Mouse (Mus musculus) ES-Bruce4 (cell line): Measurements from ENCODE around the gene A530016L24Rik. TPM values are rescaled to one million over a fixed set of nuclear protein-coding genes. Genes with fewer than 3 reads are reported as not detected.

Experiments
- H3K27ac ChIP-seq: 2 replicates; pipeline ENCODE4 v1.5.1; 2012; ENCODE audit warnings: low read length, inconsistent platforms; ENCODE audit not compliant: insufficient read depth
- H3K27me3 ChIP-seq: 2 replicates; pipeline ENCODE4 v1.6.1; 2012; ENCODE audit warnings: mild to moderate bottlenecking, low read length, inconsistent platforms; ENCODE audit not compliant: control insufficient read depth, poor library complexity, insufficient read depth, severe bottlenecking
- H3K36me3 ChIP-seq: 2 replicates; pipeline ENCODE4 v1.6.1; 2012; ENCODE audit warnings: inconsistent platforms, mild to moderate bottlenecking, low read length, moderate library complexity; ENCODE audit not compliant: control insufficient read depth, poor library complexity, insufficient read depth, severe bottlenecking
- H3K4me1 ChIP-seq: one replicate; pipeline ENCODE4 v1.8.1; 2011; ENCODE audit warnings: low read length; ENCODE audit not compliant: control insufficient read depth, insufficient read depth
- H3K4me3 ChIP-seq: 2 replicates; pipeline ENCODE4 v1.5.1; 2011; ENCODE audit warnings: low read depth, mild to moderate bottlenecking, low read length
- H3K9ac ChIP-seq: 2 replicates; pipeline ENCODE4 v1.6.1; 2012; ENCODE audit warnings: low read depth, mild to moderate bottlenecking, inconsistent platforms; ENCODE audit not compliant: poor library complexity, severe bottlenecking
- H3K9me3 ChIP-seq: replicated peaks from 2 replicates; pipeline ENCODE4 v1.6.1; 2012; ENCODE audit warnings: mild to moderate bottlenecking, low read length, inconsistent platforms; ENCODE audit not compliant: control insufficient read depth, poor library complexity, insufficient read depth, severe bottlenecking
- CTCF ChIP-seq: IDR thresholded peaks from one replicate; pipeline ENCODE4 v1.8.1; 2011; ENCODE audit warnings: low read depth, low read length
- EP300 ChIP-seq: IDR thresholded peaks from 2 replicates; pipeline ENCODE4 v1.6.1; 2011; ENCODE audit warnings: low read depth, low read length; ENCODE audit not compliant: insufficient read depth
- POLR2A ChIP-seq: IDR thresholded peaks from one replicate; pipeline ENCODE4 v1.8.1; 2011; ENCODE audit warnings: low read length; ENCODE audit not compliant: insufficient read depth
- polyA plus RNA-seq: library from polyadenylated mRNA; stranded (reverse); fragments of >200 nt; gene quantifications from 2 replicates; pipeline ENCODE4 v1.2.4, GENCODE M21; 2011; ENCODE audit warnings: low read depth; ENCODE audit not compliant: missing spikeins, insufficient read depth, insufficient read length

The A530016L24Rik gene
- polyA plus RNA-seq, 1 experiment: not detected

DNA sequence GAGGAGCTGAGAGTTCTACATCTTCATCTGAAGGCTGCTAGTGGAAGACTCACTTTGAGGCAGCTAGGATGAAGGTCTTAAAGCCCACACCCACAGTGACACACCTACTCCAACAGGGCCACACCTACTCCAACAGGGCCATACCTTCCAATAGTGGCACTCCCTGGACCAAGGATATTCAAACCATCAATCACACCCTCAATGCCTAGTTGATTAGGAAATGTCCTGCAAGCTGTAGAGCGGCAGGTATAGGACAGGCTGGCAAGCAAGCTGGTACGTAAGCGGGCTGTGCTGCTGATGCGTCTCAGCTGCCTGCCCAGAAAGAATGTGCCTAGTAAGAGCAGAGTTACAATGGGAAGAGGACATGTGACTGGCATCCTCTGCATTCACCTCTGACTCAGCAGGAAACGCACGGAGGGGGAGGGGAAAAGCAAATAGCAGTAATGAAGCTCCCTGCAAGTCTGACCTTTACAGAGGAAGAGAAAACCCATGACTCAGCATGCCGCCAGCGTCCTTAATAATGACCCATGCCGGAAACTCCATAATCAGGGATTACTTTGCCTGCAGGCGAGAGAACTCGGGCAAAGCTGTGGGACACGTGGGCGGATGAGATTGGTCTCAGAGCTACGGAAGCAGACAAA, 27.6 kb downstream of the A530016L24Rik start, which contains the start of gene Tmem179:
Tmem179 (minus strand) TSS at position 51 of the 641 bp plus-strand sequence.
- no peaks in the 10 kb centered on the region for H3K9me3 ChIP-seq
- H3K36me3 ChIP-seq: no peaks in the 10 kb centered on the region
- TF ChIP-seq POLR2A (no peak), CTCF (no peak), EP300 (peak; percentile 90)
- no peak within 1 kb of the TSS for H3K27ac ChIP-seq
- no peak within 1 kb of the TSS for H3K4me3 ChIP-seq
- H3K27me3 ChIP-seq: no peaks in the 10 kb centered on the region
- peaks cover 2% of the 10 kb centered on the region for H3K4me1 ChIP-seq
- H3K9ac ChIP-seq: no peak within 1 kb of the TSS

DNA sequence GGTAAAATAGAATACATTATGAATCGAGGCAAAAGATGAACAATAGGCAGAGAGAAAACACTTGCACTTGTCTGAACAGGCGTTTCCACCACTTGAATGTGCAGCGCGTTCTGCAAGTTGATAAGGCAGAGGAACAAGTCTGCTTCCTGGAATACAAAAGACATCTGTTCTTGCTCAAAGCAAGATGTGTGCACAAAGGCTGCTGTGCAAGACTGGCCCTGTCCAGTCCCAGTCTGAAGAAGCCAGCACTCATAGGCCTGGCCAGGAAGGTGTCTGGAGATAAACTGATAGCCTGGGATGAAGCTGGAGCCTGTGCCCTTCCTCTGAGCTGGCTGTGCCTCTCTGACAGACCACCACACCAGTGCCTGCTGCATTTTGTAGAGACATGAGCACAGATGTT, 28.9 kb downstream of the A530016L24Rik start:
- no peaks in the 10 kb centered on the region for H3K9me3 ChIP-seq
- H3K4me1 ChIP-seq: peaks cover 2% of the 10 kb centered on the region
- TF ChIP-seq EP300 (no peak), POLR2A (no peak), CTCF (no peak)
- no peak overlapping the region for H3K9ac ChIP-seq
- H3K27ac ChIP-seq: no peak overlapping the region
- H3K27me3 ChIP-seq: no peaks in the 10 kb centered on the region
- no peak overlapping the region for H3K4me3 ChIP-seq
- H3K36me3 ChIP-seq: no peaks in the 10 kb centered on the region

DNA sequence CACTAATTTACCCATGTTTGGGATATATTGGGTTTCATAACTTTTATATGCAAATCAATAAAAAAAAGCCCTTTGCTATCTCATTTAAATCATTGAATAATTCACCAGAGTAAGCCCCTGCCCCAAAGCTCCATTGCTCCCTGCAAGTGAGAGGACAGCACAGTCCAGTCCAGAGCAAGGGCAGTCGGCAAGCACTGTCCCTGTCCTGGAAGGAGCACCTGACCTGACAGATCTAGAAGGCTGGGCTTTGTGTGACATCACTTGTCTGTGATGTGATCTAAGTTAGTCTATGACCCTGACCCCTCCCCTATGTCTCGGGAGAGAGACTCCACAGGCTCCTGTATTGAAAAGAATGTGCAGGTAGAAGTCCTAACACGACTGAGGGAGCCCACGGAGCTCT, 44.5 kb downstream of the A530016L24Rik start:
- no peaks in the 10 kb centered on the region for H3K9me3 ChIP-seq
- no peaks in the 10 kb centered on the region for H3K27me3 ChIP-seq
- H3K9ac ChIP-seq: no peak overlapping the region
- H3K4me3 ChIP-seq: no peak overlapping the region
- no peaks in the 10 kb centered on the region for H3K4me1 ChIP-seq
- no peak for TF ChIP-seq POLR2A
- TF ChIP-seq EP300: no peak
- TF ChIP-seq CTCF: no peak
- H3K27ac ChIP-seq: no peak overlapping the region
- no peaks in the 10 kb centered on the region for H3K36me3 ChIP-seq

DNA sequence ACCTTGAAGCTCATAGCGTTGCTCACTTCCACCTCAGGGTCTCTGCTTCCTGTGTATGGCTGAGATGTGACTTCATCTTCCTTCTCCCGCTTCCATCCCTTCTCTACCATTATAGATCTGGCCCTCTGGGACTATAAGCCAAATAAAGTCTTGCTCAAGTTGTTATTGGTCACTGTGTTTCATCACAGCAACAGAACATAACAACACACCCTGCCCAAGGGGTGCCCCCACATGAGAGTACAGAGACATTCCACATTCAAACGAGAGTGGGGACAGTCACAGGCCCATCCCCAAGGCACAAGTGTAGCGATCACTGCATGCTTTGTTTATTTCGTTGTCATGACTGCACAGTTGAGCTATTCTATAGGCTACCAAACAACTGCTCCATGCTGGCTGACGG, 48.0 kb downstream of the A530016L24Rik start:
- no peak overlapping the region for H3K27ac ChIP-seq
- H3K27me3 ChIP-seq: no peaks in the 10 kb centered on the region
- TF ChIP-seq CTCF (no peak), EP300 (no peak), POLR2A (no peak)
- no peaks in the 10 kb centered on the region for H3K36me3 ChIP-seq
- no peaks in the 10 kb centered on the region for H3K9me3 ChIP-seq
- H3K4me3 ChIP-seq: no peak overlapping the region
- peaks cover 8% of the 10 kb centered on the region for H3K4me1 ChIP-seq
- no peak overlapping the region for H3K9ac ChIP-seq

DNA sequence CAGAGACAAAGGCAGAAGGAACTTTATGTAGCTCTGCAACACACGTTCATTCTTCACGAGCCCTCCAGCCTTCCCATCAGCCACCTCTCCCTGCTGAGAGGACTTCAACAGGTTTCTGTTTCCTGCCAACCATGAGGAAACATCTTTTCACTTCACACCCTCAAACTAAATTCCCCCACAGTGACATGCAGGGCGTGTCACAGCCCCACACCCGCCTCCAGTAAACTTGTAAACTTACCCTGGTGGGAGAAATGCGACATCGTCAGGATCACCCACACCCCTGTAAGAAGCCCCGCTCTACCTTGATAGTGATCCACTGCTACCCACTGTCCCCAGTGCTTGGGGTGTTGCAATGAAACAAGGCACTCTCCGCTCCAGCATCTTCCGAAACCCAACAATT, 49.1 kb downstream of the A530016L24Rik start:
- no peak for TF ChIP-seq POLR2A
- no peak for TF ChIP-seq EP300
- TF ChIP-seq CTCF: no peak
- Histone ChIP-seq H3K36me3 (no peaks in the 10 kb centered on the region), H3K9ac (no peak overlapping the region), H3K27ac (no peak overlapping the region), H3K27me3 (no peaks in the 10 kb centered on the region), H3K4me3 (no peak overlapping the region), H3K4me1 (peaks cover 8% of the 10 kb centered on the region), H3K9me3 (no peaks in the 10 kb centered on the region)

DNA sequence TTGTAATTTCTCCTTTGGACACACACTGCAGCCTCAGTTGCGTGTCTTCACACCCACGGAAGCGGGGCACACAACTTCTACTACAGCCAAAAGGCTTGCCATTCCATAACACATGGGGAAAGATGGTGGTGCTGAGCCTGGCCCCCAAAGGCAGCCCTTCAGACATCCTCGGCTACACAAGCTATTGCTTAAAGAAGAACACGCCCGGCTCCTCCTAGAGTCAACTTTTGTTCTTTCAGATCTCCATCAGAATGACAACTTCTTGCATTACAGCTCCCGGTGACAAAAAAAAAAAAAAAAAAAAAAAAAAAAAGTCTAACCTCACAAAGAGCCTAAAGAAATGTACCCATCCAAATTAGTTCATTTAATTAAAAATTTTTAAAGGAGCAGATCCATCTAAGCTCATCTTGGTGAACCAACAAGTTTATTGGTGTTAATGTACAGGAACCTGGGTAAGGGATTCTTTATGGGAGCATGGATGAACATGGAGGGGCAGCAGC, 50.3 kb downstream of the A530016L24Rik start:
- H3K27me3 ChIP-seq: no peaks in the 10 kb centered on the region
- H3K9me3 ChIP-seq: no peaks in the 10 kb centered on the region
- no peak for TF ChIP-seq CTCF
- TF ChIP-seq EP300: no peak
- TF ChIP-seq POLR2A: no peak
- H3K9ac ChIP-seq: no peak overlapping the region
- no peak overlapping the region for H3K4me3 ChIP-seq
- H3K36me3 ChIP-seq: no peaks in the 10 kb centered on the region
- peaks cover 8% of the 10 kb centered on the region for H3K4me1 ChIP-seq
- H3K27ac ChIP-seq: no peak overlapping the region
